Mouse (Mus musculus) MEL (cell line): ENCODE measurements around the gene Tspoap1.

Experiments used
- CTCF ChIP-seq, 3 experiments: IDR thresholded peaks in 2 of 3; conservative IDR thresholded peaks in 1 of 3; 2 replicates each; pipeline ENCODE4 v1.5.1; 2011 to 2012; ENCODE audit warnings: low read length in 3 of 3, low read depth in 2 of 3, mild to moderate bottlenecking in 2 of 3, improper control_type of control experiment in 1 of 3, inconsistent platforms in 1 of 3, mixed read lengths in 1 of 3, moderate library complexity in 1 of 3; ENCODE audit not compliant: control insufficient read depth in 1 of 3, insufficient read depth in 1 of 3, poor library complexity in 1 of 3, severe bottlenecking in 1 of 3
- ELF1 ChIP-seq: IDR thresholded peaks from 2 replicates; pipeline ENCODE4 v1.6.1; 2014; ENCODE audit warnings: low read depth, mild to moderate bottlenecking, inconsistent platforms, low read length, improper control_type of control experiment, moderate library complexity
- POLR2A ChIP-seq, 2 experiments: IDR thresholded peaks; 2 replicates each; pipeline ENCODE4 v1.6.1; 2011 to 2012; ENCODE audit warnings: low read length in 2 of 2, mild to moderate bottlenecking in 2 of 2, control low read depth in 1 of 2, improper control_type of control experiment in 1 of 2, low read depth in 1 of 2, moderate library complexity in 1 of 2; ENCODE audit not compliant: control insufficient read depth in 1 of 2, insufficient read depth in 1 of 2, poor library complexity in 1 of 2

GRCm38 (mm10) chr11:87811396-87811795 is 51.1 kb downstream of the Tspoap1 start:
- TF ChIP-seq ELF1 (no peak), CTCF (IDR thresholded peaks at IDR 0.05 in 2 of 3, conservative IDR thresholded peaks at IDR 0.05 in 1 of 3; ENCODE audit: control insufficient read depth in 1 of 3, insufficient read depth in 1 of 3, low read depth in 2 of 3, low read length in 3 of 3, poor library complexity in 1 of 3, severe bottlenecking in 1 of 3) (no peak), POLR2A (IDR thresholded peaks at IDR 0.05; ENCODE audit: control insufficient read depth in 1 of 2, insufficient read depth in 1 of 2, low read depth in 1 of 2, low read length in 2 of 2, poor library complexity in 1 of 2) (no peak)
